Mouse (Mus musculus) neural tube, embryonic 10.5 days (tissue): ENCODE measurements around the gene Fip1l1.

Source experiments
- DNase-seq: peaks from one replicate; pipeline ENCODE4 v3.0.0-alpha.2; 2017; ENCODE audit warnings: low spot score; ENCODE audit errors: extremely low spot score

Gene Fip1l1

DNA sequence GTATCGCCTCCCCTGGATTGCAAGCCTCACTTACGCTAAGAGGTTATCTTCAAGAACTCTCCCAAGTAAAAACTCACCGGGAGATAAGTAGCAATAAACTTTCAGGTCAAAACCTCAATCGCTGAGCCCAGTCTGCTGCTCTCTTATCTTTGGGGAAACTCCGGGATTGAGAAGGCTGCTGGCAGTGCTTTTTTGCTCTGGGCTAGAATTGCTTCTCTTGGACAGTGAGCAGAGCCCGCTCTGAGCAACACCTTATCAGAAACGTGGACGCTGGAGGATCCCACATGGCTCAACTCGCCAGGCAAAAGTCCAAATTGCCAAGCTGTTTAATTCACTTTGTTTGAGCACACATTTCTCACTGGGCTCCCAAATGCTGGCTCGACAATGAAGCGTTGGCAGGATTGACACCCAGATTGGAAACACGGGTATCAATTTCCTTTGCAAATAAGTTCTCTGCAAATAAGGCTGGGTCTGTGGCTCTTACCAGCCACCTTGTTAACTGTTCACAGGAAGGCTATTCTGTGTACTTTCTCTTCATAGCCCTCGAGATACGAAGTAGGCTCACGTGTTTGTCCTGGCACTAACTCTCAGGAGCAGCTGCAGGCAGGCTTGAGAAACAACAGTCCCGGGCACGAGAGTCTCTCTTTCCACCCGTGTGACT lies 78.4 kb downstream of the Fip1l1 start:
- DNase-seq = no peak

GRCm38 (mm10) chr5:74617816-74618572 lies 82.7 kb downstream of the Fip1l1 start:
- no peak for DNase-seq

GRCm38 (mm10) chr5:74618573-74619059 lies 83.4 kb downstream of the Fip1l1 start:
- no peak for DNase-seq

DNA sequence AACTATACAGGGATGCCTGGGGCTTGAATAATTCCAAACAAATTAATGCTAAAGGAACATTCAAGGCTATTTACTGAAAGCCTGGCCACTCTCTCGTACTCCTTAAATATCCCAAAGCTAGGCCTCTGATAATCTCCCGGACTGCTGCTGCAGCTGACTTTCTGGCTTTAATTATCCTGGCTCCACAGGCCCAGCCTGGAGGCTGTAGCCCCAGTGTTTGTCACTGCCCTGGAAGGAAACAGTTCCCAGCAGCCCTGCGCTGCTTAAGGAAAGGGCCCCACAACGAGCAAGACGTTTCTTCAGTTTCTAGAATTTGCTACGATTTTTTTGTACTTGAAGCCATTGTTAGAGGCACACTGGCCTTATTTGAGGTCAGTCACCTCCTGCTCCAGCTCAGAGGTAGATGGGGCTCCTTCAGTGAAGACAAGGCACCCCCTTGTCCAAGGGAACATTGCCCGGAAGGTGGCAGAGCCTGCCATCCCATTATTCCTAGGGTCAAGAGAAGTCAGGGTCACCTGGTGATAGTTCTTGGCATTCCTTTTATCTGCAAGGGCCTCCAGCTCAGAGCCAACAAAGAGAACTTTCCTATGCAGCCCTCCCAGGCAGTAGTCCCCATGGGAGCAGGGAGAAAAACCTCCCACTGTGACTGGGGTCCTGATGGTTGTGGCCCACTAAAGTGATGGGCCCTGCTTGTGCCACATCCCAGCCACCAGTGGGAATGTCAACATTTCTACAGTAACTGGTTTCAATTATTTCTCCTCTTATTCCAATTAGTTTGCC lies 86.6 kb downstream of the Fip1l1 start:
- no peak for DNase-seq

DNA sequence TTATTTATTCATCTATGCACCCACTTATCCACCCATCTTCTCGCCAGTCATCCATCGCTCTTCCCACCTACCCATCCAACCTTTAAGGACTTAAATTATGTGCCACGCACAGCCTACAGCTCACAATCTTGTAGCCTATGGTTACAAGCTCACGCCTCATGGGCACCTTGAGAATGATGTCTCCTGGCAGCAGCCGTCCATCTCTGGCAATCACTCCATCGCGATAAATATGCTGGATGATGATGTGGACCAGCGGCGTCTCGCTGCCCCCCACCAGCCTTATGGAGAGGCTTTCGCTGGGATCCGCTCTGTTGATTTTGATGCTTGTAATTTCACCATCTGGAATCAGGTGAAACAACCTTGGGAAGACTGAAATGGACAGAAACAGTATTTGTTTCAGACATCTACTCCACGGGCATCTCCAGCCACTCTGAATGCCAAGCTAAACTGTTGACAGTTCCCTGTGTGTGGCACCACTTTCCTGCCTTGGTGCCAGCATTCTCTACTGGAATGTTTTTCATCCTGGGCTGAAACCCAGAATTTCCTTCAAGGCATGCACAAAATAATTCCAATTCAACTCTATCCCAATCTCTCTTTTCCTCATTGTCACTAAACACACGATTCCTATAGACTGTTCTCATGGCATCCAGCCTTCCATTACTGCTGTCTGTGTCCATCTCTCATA lies 88.2 kb downstream of the Fip1l1 start:
- DNase-seq = no peak

- no peak for DNase-seq
Measured at GRCm38 (mm10) chr5:74624385-74624784, 89.1 kb downstream of the Fip1l1 start.

- no peak for DNase-seq
Measured at GRCm38 (mm10) chr5:74628001-74628400, 92.8 kb downstream of the Fip1l1 start.

- DNase-seq = no peak
Measured at GRCm38 (mm10) chr5:74632369-74633114, 97.3 kb downstream of the Fip1l1 start.

GRCm38 (mm10) chr5:74633453-74633852 lies 98.2 kb downstream of the Fip1l1 start:
- DNase-seq = no peak

- DNase-seq = no peak
Measured at GRCm38 (mm10) chr5:74634391-74634790, 99.1 kb downstream of the Fip1l1 start.

DNA sequence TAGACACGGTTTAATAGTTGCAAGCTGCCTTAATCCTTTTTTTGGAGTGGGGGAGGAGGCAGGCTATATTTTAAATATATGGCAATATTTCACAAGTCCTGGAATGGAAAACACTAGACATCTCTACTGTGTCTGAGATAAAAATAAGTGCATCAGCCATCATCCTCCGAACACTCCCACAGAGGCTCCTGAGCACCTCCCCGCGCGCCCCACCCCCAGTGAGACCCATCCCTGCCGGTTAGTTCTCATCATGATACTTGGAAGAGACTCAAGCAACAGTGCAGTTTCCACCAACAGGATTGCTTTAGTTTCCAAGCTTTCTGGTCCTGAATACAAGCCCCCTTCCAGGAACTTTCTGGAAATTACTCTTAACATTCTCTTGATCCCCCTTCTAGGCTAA lies 104.3 kb downstream of the Fip1l1 start:
- DNase-seq = no peak

- DNase-seq = no peak
Measured at GRCm38 (mm10) chr5:74640504-74640903, 105.3 kb downstream of the Fip1l1 start.

DNA sequence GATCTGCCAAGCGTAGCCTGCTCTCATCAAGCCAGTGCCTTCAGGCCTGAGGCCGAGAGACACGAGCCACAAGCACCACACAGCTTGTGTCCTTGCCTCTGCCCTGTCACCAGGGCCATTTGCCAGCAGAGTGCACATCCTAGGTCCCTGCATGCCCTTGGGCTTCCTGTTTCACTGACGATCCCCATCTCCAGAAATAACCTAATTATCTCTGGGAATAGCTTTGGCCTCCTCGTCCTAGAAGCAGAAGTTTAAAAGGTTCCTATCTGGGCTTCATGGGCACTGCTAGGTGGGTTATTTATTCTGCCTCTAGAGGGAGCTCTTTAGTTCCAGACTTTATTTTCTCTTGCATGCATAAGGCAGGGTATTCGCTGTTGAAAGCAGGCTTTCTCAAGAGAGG lies 105.8 kb downstream of the Fip1l1 start:
- no peak for DNase-seq

DNA sequence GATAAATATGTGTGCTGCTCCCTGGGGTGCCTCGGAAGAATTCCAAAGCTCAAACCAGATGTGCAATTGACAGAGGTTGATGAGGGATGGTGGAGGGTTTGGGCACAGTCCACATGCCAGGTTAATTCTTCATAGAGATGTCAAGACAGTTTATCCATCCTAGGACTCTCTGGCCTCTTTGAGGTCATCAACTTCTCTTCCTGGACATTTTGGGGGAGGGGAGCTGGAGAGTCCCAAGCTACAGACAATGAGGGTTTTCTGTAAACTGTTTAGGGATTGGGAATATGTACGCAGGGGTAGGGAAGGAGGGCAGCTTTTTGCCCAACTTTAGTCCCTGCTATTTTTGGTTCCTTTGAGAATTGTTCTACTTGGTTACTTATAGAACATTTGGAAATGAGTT lies 107.0 kb downstream of the Fip1l1 start:
- no peak for DNase-seq

- DNase-seq = no peak
Measured at GRCm38 (mm10) chr5:74647584-74647984, 112.3 kb downstream of the Fip1l1 start.

DNA sequence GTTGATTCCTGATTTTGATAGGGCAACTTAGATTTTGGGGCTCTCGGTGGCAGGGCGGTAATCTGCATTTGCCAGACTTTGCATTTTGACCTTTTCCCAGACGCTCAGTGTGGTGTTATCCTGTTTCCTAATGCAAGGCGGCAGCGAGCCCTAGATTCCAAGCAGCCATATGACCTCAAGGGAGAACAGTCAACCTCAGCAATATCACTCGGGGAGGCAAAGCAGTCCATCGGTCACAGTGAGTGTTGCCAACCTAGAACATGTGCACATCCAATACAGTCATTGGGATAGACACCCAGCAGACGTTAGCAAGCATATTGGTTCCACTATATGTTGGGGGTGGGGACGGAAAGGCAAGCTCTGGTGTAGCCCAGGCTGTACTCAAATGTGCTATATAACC lies 113.0 kb downstream of the Fip1l1 start:
- DNase-seq = no peak
